Mouse (Mus musculus): ENCODE data around the gene Pip4k2a. TPM values are rescaled to one million over a fixed set of nuclear protein-coding genes. Genes with fewer than 3 reads are reported as not detected.

Gene Pip4k2a
- polyA plus RNA-seq, 1 experiment = 8.7 TPM

DNA sequence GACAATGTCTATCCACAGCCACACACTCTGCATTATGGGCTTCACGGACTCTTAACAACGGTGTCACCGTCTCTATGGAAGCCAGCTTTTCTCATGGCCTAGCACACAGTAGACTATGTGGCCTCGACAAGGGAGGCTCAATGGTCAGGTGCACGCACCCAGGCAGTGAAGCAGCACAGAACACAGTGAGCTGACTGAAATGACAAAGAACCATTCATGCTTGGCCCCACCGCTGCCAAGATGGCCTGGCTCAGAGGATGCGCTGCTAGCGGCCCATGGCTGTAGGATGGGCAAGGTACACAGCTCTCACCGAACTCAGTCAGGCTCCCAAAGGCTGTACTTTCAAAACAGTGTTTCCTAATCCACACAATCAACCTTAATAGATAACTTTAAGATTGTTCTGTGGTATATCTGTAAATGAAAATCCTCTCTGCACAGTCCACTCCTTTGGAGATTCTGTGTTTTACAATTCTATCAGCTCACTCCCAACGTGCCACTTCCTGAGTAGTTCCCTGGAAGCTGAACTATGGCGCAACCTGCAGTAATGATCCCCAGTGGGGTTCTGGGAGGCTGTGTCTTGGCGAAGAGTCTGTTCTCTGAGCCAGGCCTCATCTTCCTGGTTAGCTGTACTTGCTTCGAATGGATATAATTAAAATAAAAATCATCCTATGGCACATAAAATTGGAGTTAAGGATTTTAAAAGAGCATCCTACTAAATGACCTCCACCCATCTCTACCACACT is 67.4 kb downstream of the Pip4k2a start:
- no peaks in the 10 kb centered on the region for H3K79me3 ChIP-seq (ENCODE audit: low read depth)
- TF ChIP-seq FOSL1 (IDR thresholded peaks at IDR 0.05; ENCODE audit: insufficient read depth, low read length, poor library complexity, severe bottlenecking) = no peak
- no peak for TF ChIP-seq MAX (IDR thresholded peaks at IDR 0.05)
- TF ChIP-seq CEBPB (IDR thresholded peaks at IDR 0.05; ENCODE audit: low read depth) = no peak
- TF ChIP-seq CTCF (IDR thresholded peaks at IDR 0.05; ENCODE audit: control insufficient read depth, insufficient read depth, insufficient read length) = no peak
- TF ChIP-seq MYOD1 (IDR thresholded peaks at IDR 0.05; ENCODE audit: control insufficient read depth, insufficient read length, low read depth) = no peak
- no peak for TF ChIP-seq USF1 (IDR thresholded peaks at IDR 0.05; ENCODE audit: low read depth)
- TF ChIP-seq MYOG (IDR thresholded peaks at IDR 0.05; ENCODE audit: control insufficient read depth, extremely low read depth, insufficient read length) = no peak
- H3ac ChIP-seq (ENCODE audit: control insufficient read depth, insufficient read length, low read depth) = no peak overlapping the region
- no peaks in the 10 kb centered on the region for H3K79me2 ChIP-seq (ENCODE audit: control insufficient read depth, insufficient read depth)
- H3K27me3 ChIP-seq (ENCODE audit: control insufficient read depth, insufficient read depth, insufficient read length) = no peaks in the 10 kb centered on the region
- H3K4me3 ChIP-seq (ENCODE audit: insufficient read depth, poor library complexity, severe bottlenecking) = no peak overlapping the region
- H3K36me3 ChIP-seq (ENCODE audit: control insufficient read depth, insufficient read depth) = no peaks in the 10 kb centered on the region

DNA sequence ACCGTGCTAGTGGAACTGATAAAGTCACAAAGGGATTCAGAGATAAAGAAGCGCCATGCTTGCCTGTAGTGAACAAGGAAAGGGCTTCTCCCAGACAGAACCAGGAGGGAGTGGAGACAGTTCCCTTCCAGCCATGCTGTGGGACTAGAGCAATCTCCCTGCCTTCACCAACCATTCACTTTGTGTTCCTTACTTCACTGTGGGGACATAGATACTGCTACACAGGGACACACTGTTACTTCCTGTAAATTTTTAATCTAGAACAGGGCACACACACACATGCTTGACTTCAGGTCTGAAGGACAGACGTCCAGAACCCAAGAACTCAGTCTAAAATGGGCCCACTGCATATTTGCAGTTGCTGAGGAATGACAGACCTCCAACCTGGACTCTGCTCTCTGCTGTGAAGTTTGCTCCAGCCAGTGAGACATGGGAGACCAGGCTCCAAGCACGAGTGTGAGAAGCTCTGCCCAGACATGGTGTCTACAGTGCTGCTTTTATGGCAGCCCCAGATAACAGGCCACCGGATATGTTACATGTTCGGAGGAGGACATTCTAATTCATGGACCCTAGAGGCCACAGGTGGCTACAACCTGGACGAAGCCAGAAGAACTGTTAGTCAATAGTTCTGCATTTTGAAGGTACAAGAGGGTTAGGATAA is 69.2 kb downstream of the Pip4k2a start:
- TF ChIP-seq MAX (IDR thresholded peaks at IDR 0.05) (no peak), USF1 (IDR thresholded peaks at IDR 0.05; ENCODE audit: low read depth) (no peak), CEBPB (IDR thresholded peaks at IDR 0.05; ENCODE audit: low read depth) (no peak), MYOG (IDR thresholded peaks at IDR 0.05; ENCODE audit: control insufficient read depth, extremely low read depth, insufficient read length) (no peak), CTCF (IDR thresholded peaks at IDR 0.05; ENCODE audit: control insufficient read depth, insufficient read depth, insufficient read length) (no peak), MYOD1 (IDR thresholded peaks at IDR 0.05; ENCODE audit: control insufficient read depth, insufficient read length, low read depth) (no peak), FOSL1 (IDR thresholded peaks at IDR 0.05; ENCODE audit: insufficient read depth, low read length, poor library complexity, severe bottlenecking) (no peak)
- no peaks in the 10 kb centered on the region for H3K36me3 ChIP-seq (ENCODE audit: control insufficient read depth, insufficient read depth)
- no peaks in the 10 kb centered on the region for H3K79me2 ChIP-seq (ENCODE audit: control insufficient read depth, insufficient read depth)
- no peak overlapping the region for H3K4me3 ChIP-seq (ENCODE audit: insufficient read depth, poor library complexity, severe bottlenecking)
- no peak overlapping the region for H3ac ChIP-seq (ENCODE audit: control insufficient read depth, insufficient read length, low read depth)
- H3K79me3 ChIP-seq (ENCODE audit: low read depth) = no peaks in the 10 kb centered on the region
- no peaks in the 10 kb centered on the region for H3K27me3 ChIP-seq (ENCODE audit: control insufficient read depth, insufficient read depth, insufficient read length)

DNA sequence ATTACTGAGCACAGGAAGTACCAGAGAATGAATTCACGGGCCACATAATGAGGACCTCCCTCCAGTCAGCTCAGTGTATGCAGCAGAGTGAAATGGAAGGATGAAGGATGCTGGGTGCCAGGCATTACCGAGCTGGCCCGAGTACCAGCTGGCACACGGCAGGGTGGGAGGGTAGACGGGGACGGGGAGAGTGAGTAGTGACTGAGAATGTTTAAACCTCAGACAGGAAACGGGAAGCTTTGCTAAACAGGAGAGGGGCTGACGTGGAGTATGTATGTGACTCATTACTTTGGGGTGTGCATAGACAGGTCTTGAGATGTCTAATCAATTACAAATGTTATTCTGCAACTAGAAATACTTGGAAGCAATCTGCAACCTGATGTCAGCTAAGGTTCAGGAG is 69.7 kb downstream of the Pip4k2a start:
- no peaks in the 10 kb centered on the region for H3K27me3 ChIP-seq (ENCODE audit: control insufficient read depth, insufficient read depth, insufficient read length)
- H3K36me3 ChIP-seq (ENCODE audit: control insufficient read depth, insufficient read depth) = no peaks in the 10 kb centered on the region
- no peak for TF ChIP-seq MYOD1 (IDR thresholded peaks at IDR 0.05; ENCODE audit: control insufficient read depth, insufficient read length, low read depth)
- no peak for TF ChIP-seq FOSL1 (IDR thresholded peaks at IDR 0.05; ENCODE audit: insufficient read depth, low read length, poor library complexity, severe bottlenecking)
- no peak for TF ChIP-seq CTCF (IDR thresholded peaks at IDR 0.05; ENCODE audit: control insufficient read depth, insufficient read depth, insufficient read length)
- no peak for TF ChIP-seq MYOG (IDR thresholded peaks at IDR 0.05; ENCODE audit: control insufficient read depth, extremely low read depth, insufficient read length)
- no peak for TF ChIP-seq CEBPB (IDR thresholded peaks at IDR 0.05; ENCODE audit: low read depth)
- no peak for TF ChIP-seq MAX (IDR thresholded peaks at IDR 0.05)
- no peak for TF ChIP-seq USF1 (IDR thresholded peaks at IDR 0.05; ENCODE audit: low read depth)
- H3K79me2 ChIP-seq (ENCODE audit: control insufficient read depth, insufficient read depth) = no peaks in the 10 kb centered on the region
- H3K79me3 ChIP-seq (ENCODE audit: low read depth) = no peaks in the 10 kb centered on the region
- H3K4me3 ChIP-seq (ENCODE audit: insufficient read depth, poor library complexity, severe bottlenecking) = no peak overlapping the region
- no peak overlapping the region for H3ac ChIP-seq (ENCODE audit: control insufficient read depth, insufficient read length, low read depth)

DNA sequence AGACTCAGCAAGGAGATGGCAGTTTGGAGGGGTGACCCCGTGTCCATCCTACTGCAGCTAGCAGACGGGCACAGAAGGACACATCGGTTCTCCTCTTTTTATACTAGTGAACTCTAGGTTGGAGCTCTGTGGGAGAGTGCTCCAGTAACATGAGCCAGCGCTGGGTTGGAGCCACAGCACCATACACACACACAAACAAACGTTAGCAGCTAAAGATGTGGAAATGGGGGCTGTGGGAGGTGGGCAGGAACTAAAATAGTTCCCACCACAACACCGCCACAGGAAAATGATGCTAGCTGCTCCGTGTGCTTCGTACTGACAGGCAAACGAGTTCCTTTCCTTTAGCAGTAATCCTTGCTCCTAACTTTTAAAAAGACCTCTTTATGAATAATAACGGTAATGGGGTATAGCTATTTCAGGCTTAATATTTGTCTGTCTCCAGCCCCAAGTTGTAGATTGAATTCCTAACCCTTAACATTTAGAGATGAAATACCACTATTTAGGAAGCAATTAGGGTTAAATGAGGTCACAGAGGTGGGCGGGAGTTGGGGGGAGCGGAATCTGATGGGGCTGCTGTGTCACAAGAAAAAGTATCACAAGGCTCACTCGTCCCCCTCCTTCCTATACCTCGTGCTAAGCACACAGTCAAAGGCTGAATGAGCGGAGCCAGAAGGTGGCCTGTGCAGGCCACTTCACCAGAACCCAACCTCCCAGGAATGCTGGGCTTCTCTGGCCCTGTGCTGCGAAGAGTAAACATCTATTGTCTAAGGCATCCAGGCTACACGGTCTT is 73.9 kb downstream of the Pip4k2a start:
- no peak overlapping the region for H3ac ChIP-seq (ENCODE audit: control insufficient read depth, insufficient read length, low read depth)
- no peak for TF ChIP-seq MYOD1 (IDR thresholded peaks at IDR 0.05; ENCODE audit: control insufficient read depth, insufficient read length, low read depth)
- no peak for TF ChIP-seq CTCF (IDR thresholded peaks at IDR 0.05; ENCODE audit: control insufficient read depth, insufficient read depth, insufficient read length)
- TF ChIP-seq FOSL1 (IDR thresholded peaks at IDR 0.05; ENCODE audit: insufficient read depth, low read length, poor library complexity, severe bottlenecking) = no peak
- TF ChIP-seq MAX (IDR thresholded peaks at IDR 0.05) = no peak
- TF ChIP-seq CEBPB (IDR thresholded peaks at IDR 0.05; ENCODE audit: low read depth) = no peak
- no peak for TF ChIP-seq USF1 (IDR thresholded peaks at IDR 0.05; ENCODE audit: low read depth)
- no peak for TF ChIP-seq MYOG (IDR thresholded peaks at IDR 0.05; ENCODE audit: control insufficient read depth, extremely low read depth, insufficient read length)
- no peak overlapping the region for H3K4me3 ChIP-seq (ENCODE audit: insufficient read depth, poor library complexity, severe bottlenecking)
- H3K79me3 ChIP-seq (ENCODE audit: low read depth) = peaks cover 2% of the 10 kb centered on the region
- H3K27me3 ChIP-seq (ENCODE audit: control insufficient read depth, insufficient read depth, insufficient read length) = no peaks in the 10 kb centered on the region
- H3K36me3 ChIP-seq (ENCODE audit: control insufficient read depth, insufficient read depth) = no peaks in the 10 kb centered on the region
- no peaks in the 10 kb centered on the region for H3K79me2 ChIP-seq (ENCODE audit: control insufficient read depth, insufficient read depth)

DNA sequence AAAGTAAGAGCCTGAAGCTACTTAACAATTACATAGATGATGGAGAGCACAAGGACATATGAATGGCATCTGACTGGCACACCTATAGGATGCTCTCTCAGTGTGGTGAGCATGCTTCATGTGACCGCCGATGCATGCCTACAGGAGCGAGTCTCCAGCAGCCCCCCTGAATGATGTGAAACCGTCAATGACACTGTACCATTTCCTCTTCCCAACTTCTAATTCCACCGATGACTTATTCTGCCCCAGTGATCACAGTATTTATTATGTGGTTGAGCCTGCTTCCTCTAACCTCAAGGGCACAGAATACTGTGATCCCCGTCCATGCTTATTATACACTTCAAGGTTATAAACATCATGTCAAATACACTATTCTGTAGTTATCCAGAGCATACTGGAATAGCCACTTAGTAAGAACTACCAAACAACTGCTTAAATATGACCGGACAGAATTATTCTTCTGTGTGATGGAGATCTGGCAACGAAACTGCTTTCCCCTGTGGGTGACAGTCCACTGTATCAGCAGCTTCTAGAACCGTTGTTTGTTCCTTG is 74.8 kb downstream of the Pip4k2a start:
- no peak for TF ChIP-seq MAX (IDR thresholded peaks at IDR 0.05)
- TF ChIP-seq MYOG (IDR thresholded peaks at IDR 0.05; ENCODE audit: control insufficient read depth, extremely low read depth, insufficient read length) = no peak
- TF ChIP-seq CTCF (IDR thresholded peaks at IDR 0.05; ENCODE audit: control insufficient read depth, insufficient read depth, insufficient read length) = no peak
- TF ChIP-seq MYOD1 (IDR thresholded peaks at IDR 0.05; ENCODE audit: control insufficient read depth, insufficient read length, low read depth) = no peak
- no peak for TF ChIP-seq FOSL1 (IDR thresholded peaks at IDR 0.05; ENCODE audit: insufficient read depth, low read length, poor library complexity, severe bottlenecking)
- no peak for TF ChIP-seq CEBPB (IDR thresholded peaks at IDR 0.05; ENCODE audit: low read depth)
- TF ChIP-seq USF1 (IDR thresholded peaks at IDR 0.05; ENCODE audit: low read depth) = no peak
- no peak overlapping the region for H3K4me3 ChIP-seq (ENCODE audit: insufficient read depth, poor library complexity, severe bottlenecking)
- H3K36me3 ChIP-seq (ENCODE audit: control insufficient read depth, insufficient read depth) = no peaks in the 10 kb centered on the region
- H3K79me3 ChIP-seq (ENCODE audit: low read depth) = peaks cover 2% of the 10 kb centered on the region
- no peaks in the 10 kb centered on the region for H3K27me3 ChIP-seq (ENCODE audit: control insufficient read depth, insufficient read depth, insufficient read length)
- no peak overlapping the region for H3ac ChIP-seq (ENCODE audit: control insufficient read depth, insufficient read length, low read depth)
- H3K79me2 ChIP-seq (ENCODE audit: control insufficient read depth, insufficient read depth) = no peaks in the 10 kb centered on the region

Data from C2C12 (cell line).